Mouse (Mus musculus) CH12.LX (cell line): ENCODE measurements around the gene Hscb. TPM values are rescaled to one million over a fixed set of nuclear protein-coding genes. Genes with fewer than 3 reads are reported as not detected.

Experiments used
- DNase-seq: peaks from one replicate; pipeline ENCODE4 v3.0.0-alpha.2; 2013; ENCODE audit errors: extremely low read depth
- H3K27ac ChIP-seq: 2 replicates; pipeline ENCODE4 v1.5.1; 2012; ENCODE audit warnings: low read depth, mild to moderate bottlenecking, control low read depth, moderate library complexity; ENCODE audit not compliant: insufficient read depth
- H3K27me3 ChIP-seq: replicated peaks from 2 replicates; pipeline ENCODE3; 2012; ENCODE audit warnings: inconsistent platforms
- H3K36me3 ChIP-seq, 2 experiments: replicated peaks in 1 of 2; 2 replicates each; pipeline versions ENCODE3 to v1.6.1; 2012; ENCODE audit warnings: inconsistent platforms in 1 of 2, low read length in 1 of 2, mild to moderate bottlenecking in 1 of 2, mixed read lengths in 1 of 2, moderate library complexity in 1 of 2; ENCODE audit not compliant: control insufficient read depth in 1 of 2, insufficient read depth in 1 of 2
- H3K4me1 ChIP-seq, 2 experiments: 2 replicates each; pipeline ENCODE4 v1.6.1; 2012; ENCODE audit warnings: inconsistent platforms in 1 of 2, moderate library complexity in 1 of 2; ENCODE audit not compliant: insufficient read depth in 2 of 2, control insufficient read depth in 1 of 2
- H3K4me2 ChIP-seq: 2 replicates; pipeline ENCODE4 v1.6.1; 2012; ENCODE audit warnings: low read depth, mild to moderate bottlenecking, control low read depth; ENCODE audit not compliant: poor library complexity, insufficient read depth, severe bottlenecking
- H3K4me3 ChIP-seq, 3 experiments: fragments of 150-350 bp in 1 of 3; sonication (generic) in 1 of 3; replicated peaks in 1 of 3; 2 replicates each; pipeline versions ENCODE3 to v1.5.1; 2011 to 2012; ENCODE audit warnings: low read depth in 2 of 3, low read length in 2 of 3, mild to moderate bottlenecking in 2 of 3, moderate library complexity in 2 of 3, control low read depth in 1 of 3, improper control_type of control experiment in 1 of 3, inconsistent platforms in 1 of 3, mixed read lengths in 1 of 3; ENCODE audit not compliant: poor library complexity in 1 of 3
- H3K79me2 ChIP-seq: replicated peaks from 2 replicates; pipeline ENCODE4 v1.6.1; 2012; ENCODE audit warnings: mild to moderate bottlenecking, moderate library complexity; ENCODE audit not compliant: control insufficient read depth, poor library complexity, insufficient read depth, severe bottlenecking; ENCODE audit errors: extremely low read depth
- H3K9ac ChIP-seq: 2 replicates; pipeline ENCODE4 v1.6.1; 2012; ENCODE audit warnings: low read depth, mild to moderate bottlenecking, control low read depth, moderate library complexity; ENCODE audit not compliant: insufficient read depth
- H3K9me3 ChIP-seq: replicated peaks from 2 replicates; pipeline ENCODE3; 2012; ENCODE audit warnings: low read length, inconsistent platforms, mixed read lengths
- CHD1 ChIP-seq: IDR thresholded peaks from 2 replicates; pipeline ENCODE4 v1.6.1; 2012; ENCODE audit warnings: low read depth, low read length, improper control_type of control experiment, inconsistent platforms
- CTCF ChIP-seq, 2 experiments: IDR thresholded peaks in 1 of 2; conservative IDR thresholded peaks in 1 of 2; 2 replicates each; pipeline ENCODE4 v1.5.1; 2011 to 2012; ENCODE audit warnings: low read depth in 2 of 2, low read length in 2 of 2, improper control_type of control experiment in 1 of 2, inconsistent platforms in 1 of 2, mild to moderate bottlenecking in 1 of 2, moderate library complexity in 1 of 2
- E2F4 ChIP-seq: IDR thresholded peaks from 2 replicates; pipeline ENCODE4 v1.6.1; 2011; ENCODE audit warnings: low read depth, low read length, improper control_type of control experiment; ENCODE audit not compliant: insufficient replicate concordance
- EP300 ChIP-seq: IDR thresholded peaks from 2 replicates; pipeline ENCODE4 v1.6.1; 2011; ENCODE audit warnings: low read length, improper control_type of control experiment
- HCFC1 ChIP-seq: IDR thresholded peaks from 2 replicates; pipeline ENCODE4 v1.6.1; 2012; ENCODE audit warnings: low read depth, mild to moderate bottlenecking, inconsistent platforms, low read length, improper control_type of control experiment
- IRF4 ChIP-seq: IDR thresholded peaks from 2 replicates; pipeline ENCODE4 v1.6.1; 2014; ENCODE audit warnings: low read depth, mild to moderate bottlenecking, inconsistent platforms, low read length, improper control_type of control experiment
- JUN ChIP-seq: IDR thresholded peaks from 2 replicates; pipeline ENCODE4 v1.6.1; 2011; ENCODE audit warnings: low read depth, mild to moderate bottlenecking, low read length, improper control_type of control experiment, moderate library complexity; ENCODE audit not compliant: insufficient read depth
- MAX ChIP-seq: IDR thresholded peaks from 2 replicates; pipeline ENCODE4 v1.6.1; 2011; ENCODE audit warnings: low read length, improper control_type of control experiment
- MXI1 ChIP-seq: IDR thresholded peaks from 2 replicates; pipeline ENCODE4 v1.6.1; 2011; ENCODE audit warnings: mild to moderate bottlenecking, low read depth, low read length, improper control_type of control experiment
- MYC ChIP-seq: IDR thresholded peaks from 2 replicates; pipeline ENCODE4 v1.6.1; 2011; ENCODE audit warnings: low read depth, mild to moderate bottlenecking, improper control_type of control experiment, low read length
- NELFE ChIP-seq: IDR thresholded peaks from 2 replicates; pipeline ENCODE4 v1.6.1; 2011; ENCODE audit warnings: low read depth, low read length, improper control_type of control experiment
- NRF1 ChIP-seq: IDR thresholded peaks from 2 replicates; pipeline ENCODE4 v1.6.1; 2014; ENCODE audit warnings: low read depth, mild to moderate bottlenecking, inconsistent platforms, low read length, improper control_type of control experiment, moderate library complexity
- POLR2A ChIP-seq: IDR thresholded peaks from 2 replicates; pipeline ENCODE4 v1.6.1; 2011; ENCODE audit warnings: low read depth, mild to moderate bottlenecking, improper control_type of control experiment, low read length
- RAD21 ChIP-seq: IDR thresholded peaks from 2 replicates; pipeline ENCODE4 v1.6.1; 2011; ENCODE audit warnings: low read depth, mild to moderate bottlenecking, low read length, improper control_type of control experiment, moderate library complexity
- SIN3A ChIP-seq: IDR thresholded peaks from 2 replicates; pipeline ENCODE4 v1.6.1; 2012; ENCODE audit warnings: low read length, improper control_type of control experiment, inconsistent platforms
- SMC3 ChIP-seq: IDR thresholded peaks from 2 replicates; pipeline ENCODE4 v1.6.1; 2011; ENCODE audit warnings: low read depth, low read length, improper control_type of control experiment
- TBP ChIP-seq: conservative IDR thresholded peaks from 2 replicates; pipeline ENCODE4 v1.6.1; 2011; ENCODE audit warnings: low read depth, low read length, improper control_type of control experiment
- TCF12 ChIP-seq: IDR thresholded peaks from 2 replicates; pipeline ENCODE4 v1.6.1; 2014; ENCODE audit warnings: low read depth, mild to moderate bottlenecking, inconsistent platforms, low read length, improper control_type of control experiment
- USF1 ChIP-seq: IDR thresholded peaks from 2 replicates; pipeline ENCODE4 v1.6.1; 2014; ENCODE audit warnings: low read depth, mild to moderate bottlenecking, inconsistent platforms, low read length, improper control_type of control experiment
- ZNF384 ChIP-seq: IDR thresholded peaks from 2 replicates; pipeline ENCODE4 v1.6.1; 2012; ENCODE audit warnings: low read depth, low read length, improper control_type of control experiment, inconsistent platforms
- dilution Hi-C: fragments of 300-500 bp; cut with MboI; formaldehyde crosslinking; loops from 2 replicates; pipeline ENCODE4 v1.14.3; 2020; ENCODE audit warnings: low sequenced_read_pairs; ENCODE audit not compliant: extremely low pct_unique_long_range_greater_than_20kb, extremely low pct_ligation_motif_present
- in situ Hi-C: fragments of 300-500 bp; cut with MboI; formaldehyde crosslinking; loops from 3 replicates; pipeline ENCODE4 v1.14.3; 2019; ENCODE audit warnings: low sequenced_read_pairs, low pct_ligation_motif_present, low pct_unique_long_range_greater_than_20kb, mixed read lengths
- polyA plus RNA-seq: library from polyadenylated mRNA; unstranded; fragments of >175 nt; gene quantifications from 2 replicates; pipeline ENCODE4 v1.2.1, GENCODE M21; 2012; ENCODE audit warnings: low read depth; ENCODE audit not compliant: insufficient read length
- total RNA-seq, 2 experiments: library from RNA; depleted of rRNA; stranded (reverse); fragments of 300-350 nt in 1 of 2; fragments of >200 nt in 1 of 2; gene quantifications; 2 replicates each; pipeline ENCODE4 v1.2.3; 2012 to 2014

Gene Hscb
- total and polyA plus RNA-seq, 3 experiments: 28.2 to 64.0 (median 59.5) TPM

DNA sequence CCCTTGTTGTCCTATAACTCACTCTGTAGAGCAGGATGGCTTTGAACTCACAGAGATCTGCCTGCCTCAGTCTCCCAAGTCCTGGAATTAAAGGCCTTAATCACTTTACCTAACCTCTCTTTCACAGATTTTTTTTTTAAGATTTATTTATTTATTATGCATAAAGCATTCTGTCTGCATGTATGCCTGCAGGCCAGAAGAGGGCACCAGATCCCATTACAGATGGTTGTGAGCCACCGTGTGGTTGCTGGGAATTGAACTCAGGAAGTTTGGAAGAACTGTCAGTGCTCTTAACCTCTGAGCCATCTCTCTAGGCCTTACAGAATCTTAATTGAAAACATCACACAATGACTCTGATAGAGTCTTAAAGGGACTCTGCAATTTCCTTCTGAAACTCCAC is 13.4 kb upstream of the Hscb start:
- Histone ChIP-seq H3K36me3 (peaks cover 48 to 93% of the 10 kb centered on the region in 2 experiments), H3K9ac (no peak overlapping the region), H3K27me3 (no peaks in the 10 kb centered on the region), H3K79me2 (no peaks in the 10 kb centered on the region), H3K9me3 (no peaks in the 10 kb centered on the region), H3K4me3 (no peak overlapping the region), H3K27ac (no peak overlapping the region), H3K4me1 (no peaks in the 10 kb centered on the region), H3K4me2 (no peak overlapping the region)
- DNase-seq: no peak
- in situ Hi-C loops: no loop called here
- TF ChIP-seq CTCF (conservative IDR thresholded peaks at IDR 0.05 in 1 of 2, IDR thresholded peaks at IDR 0.05 in 1 of 2; ENCODE audit: low read depth in 2 of 2, low read length in 2 of 2): peak in 1 of 2 experiments; percentile 42; a peak in 2 of 4 replicates
- no peak for TF ChIP-seq IRF4
- dilution Hi-C loops: no loop called here

DNA sequence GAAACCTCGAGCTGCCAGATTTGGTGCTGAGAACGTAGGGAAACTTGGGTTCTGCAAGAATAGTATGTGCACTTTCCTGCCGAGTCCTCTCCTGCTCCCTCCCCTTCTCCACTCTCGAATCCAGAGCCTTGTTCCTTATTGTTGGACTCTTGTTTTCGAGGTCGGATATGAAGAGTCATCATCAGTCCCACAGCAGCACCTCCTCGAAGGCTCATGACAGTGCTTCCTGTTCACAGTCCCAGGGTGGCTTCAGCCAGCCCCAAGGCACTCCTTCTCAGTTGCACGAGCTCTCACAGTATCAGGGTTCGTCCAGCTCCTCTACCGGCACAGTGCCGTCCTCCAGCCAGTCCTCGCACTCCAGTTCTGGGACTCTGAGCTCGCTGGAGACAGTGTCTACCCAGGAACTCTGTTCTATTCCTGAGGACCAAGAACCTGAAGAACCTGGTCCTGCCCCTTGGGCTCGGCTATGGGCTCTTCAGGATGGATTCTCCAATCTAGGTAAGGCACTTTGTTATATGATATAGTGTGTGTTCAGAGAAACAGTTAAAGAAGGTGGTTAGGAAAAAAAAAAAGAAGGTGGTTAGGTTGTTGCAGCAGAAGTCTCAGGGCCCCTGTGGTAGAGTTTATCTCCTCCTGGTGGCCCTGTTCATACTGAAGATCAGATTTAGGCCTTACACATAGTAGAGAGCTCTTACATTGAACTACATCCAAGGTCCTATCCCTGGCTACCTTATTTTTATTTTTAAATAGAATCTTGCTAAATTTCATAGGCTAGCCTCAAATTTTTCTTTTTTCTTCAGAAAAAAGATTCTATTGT is 1.7 kb upstream of the Hscb start:
- H3K9me3 ChIP-seq: no peaks in the 10 kb centered on the region
- H3K4me3 ChIP-seq: peak overlapping the region; percentile 82 to 96 (median 92)
- peaks cover 11% of the 10 kb centered on the region for H3K79me2 ChIP-seq
- TF ChIP-seq IRF4 (no peak), MXI1 (no peak), POLR2A (no peak), NRF1 (no peak), ZNF384 (no peak), E2F4 (no peak), EP300 (no peak), JUN (no peak), TBP (no peak), HCFC1 (no peak), CHD1 (no peak), USF1 (no peak), RAD21 (no peak), MAX (no peak), SIN3A (no peak), NELFE (no peak), TCF12 (no peak), SMC3 (no peak), MYC (no peak)
- no peak for DNase-seq
- in situ Hi-C loops (no loop called here), dilution Hi-C loops (no loop called here)
- H3K36me3 ChIP-seq: peaks cover 26 to 50% of the 10 kb centered on the region in 2 experiments
- H3K27me3 ChIP-seq: no peaks in the 10 kb centered on the region
- peak overlapping the region; percentile 52; the same call in 1 of the 2 replicates for H3K4me2 ChIP-seq
- no peak overlapping the region for H3K9ac ChIP-seq
- H3K4me1 ChIP-seq: peaks cover 4 to 28% of the 10 kb centered on the region in 2 experiments
- no peak overlapping the region for H3K27ac ChIP-seq
